Mouse (Mus musculus) T-cell, adult 66 days (primary cell): Measurements from ENCODE around the gene Olfr175-ps1. TPM values are rescaled to one million over a fixed set of nuclear protein-coding genes. Genes with fewer than 3 reads are reported as not detected.

ENCODE experiments used
- total RNA-seq, 2 experiments: library from RNA; stranded (reverse); gene quantifications; 3 replicates in 1 of 2; 4 replicates in 1 of 2; pipeline ENCODE4 v1.2.4; 2023

Gene Olfr175-ps1
- not detected for total RNA-seq

DNA sequence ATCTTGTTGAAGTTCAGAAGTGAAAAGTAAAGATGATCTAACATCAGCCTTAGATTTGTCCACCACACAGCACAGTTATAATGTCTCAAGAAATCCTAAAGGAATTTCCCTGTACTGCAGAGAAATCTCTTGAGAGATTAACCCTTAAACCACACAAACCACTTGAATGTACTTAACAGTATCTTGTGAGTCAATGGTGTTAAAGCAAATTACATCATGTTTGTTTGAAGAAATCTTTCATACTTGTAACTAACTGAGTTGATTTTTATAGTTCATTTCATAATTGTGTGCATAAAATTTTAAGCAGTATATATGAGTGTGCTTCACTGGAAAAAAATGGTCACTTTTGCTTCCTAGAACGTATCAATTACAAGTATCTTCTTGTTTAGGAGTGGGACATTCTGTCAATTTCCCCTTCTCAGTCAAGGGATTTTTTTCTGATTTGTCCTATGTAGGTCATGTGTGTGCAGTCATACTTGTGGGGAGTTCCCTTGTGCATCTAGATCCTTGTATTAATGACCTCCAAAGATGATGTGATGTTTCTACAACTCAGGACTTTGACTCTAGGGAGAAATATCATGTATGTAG is at the start of gene Olfr175-ps1:
TSS of gene Olfr175-ps1 (minus strand) at position 51 of the 588 bp plus-strand sequence.

DNA sequence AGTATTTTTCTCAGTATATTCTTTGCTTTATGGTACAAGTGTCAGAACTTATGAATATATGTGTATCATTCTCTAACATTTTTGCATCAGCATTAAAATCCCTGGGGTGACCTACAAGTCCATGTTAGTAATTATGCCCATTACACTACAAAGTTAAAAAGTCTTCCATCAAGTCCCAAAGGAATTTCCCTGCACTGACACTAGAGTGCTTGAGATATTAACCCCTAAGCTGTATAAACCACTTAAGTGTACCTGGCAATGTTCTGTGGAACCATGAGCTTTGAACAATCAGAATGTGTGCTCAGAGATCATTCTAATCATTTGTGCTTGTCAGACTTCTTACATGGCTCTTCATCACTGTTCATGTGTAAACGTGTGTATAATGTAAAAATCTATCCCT is 48.1 kb upstream of the Olfr175-ps1 start, which contains the start of gene Olfr177:
TSS of gene Olfr177 (minus strand) at position 101 of the 400 bp plus-strand sequence.

DNA sequence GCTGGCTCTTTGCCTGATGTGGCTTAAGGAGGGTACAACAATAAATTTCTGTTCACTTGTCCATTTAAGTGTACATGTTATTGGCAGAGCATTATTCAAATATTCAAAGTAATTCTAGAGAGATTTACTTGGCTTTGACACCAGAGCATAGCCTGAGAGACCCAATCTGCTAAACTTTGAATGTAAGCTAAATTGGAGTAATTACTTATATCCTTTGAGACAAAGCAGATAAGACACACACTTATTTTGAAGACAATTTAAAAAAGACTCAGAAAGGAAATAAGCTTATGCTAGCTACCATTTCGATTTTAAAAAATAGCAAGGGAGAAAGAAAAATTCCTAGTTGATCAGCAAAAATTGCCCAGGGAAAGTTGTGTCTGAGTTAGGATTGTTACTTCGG is 26.4 kb downstream of the Olfr175-ps1 start, which contains the start of gene Olfr173:
TSS of gene Olfr173 (minus strand) at position 101 of the 400 bp plus-strand sequence.

Other genes starting within 250 kb of the Olfr175-ps1 start
- gene Gm813, start 209.8 kb downstream of the Olfr175-ps1 start, total RNA-seq, result not detected
- gene E330017A01Rik, start 188.0 kb downstream of the Olfr175-ps1 start, total RNA-seq, result not detected
- 10 to 100 TPM; 10.8 to 17.5 TPM for gene Cpox, start 156.5 kb downstream of the Olfr175-ps1 start, total RNA-seq
- 1 to 10 TPM in 1 of 2 experiments, under 1 TPM in 1; 0.68 to 1.7 TPM for gene Gpr15, start 107.7 kb downstream of the Olfr175-ps1 start, total RNA-seq
- gene Cldnd1, start 98.9 kb downstream of the Olfr175-ps1 start, total RNA-seq, result 10 to 100 TPM; 38.6 to 51.0 TPM
- not detected for gene Olfr172, start 63.6 kb downstream of the Olfr175-ps1 start, total RNA-seq
- not detected for gene Olfr173, start 26.5 kb downstream of the Olfr175-ps1 start, total RNA-seq
- not detected for gene Olfr177, start 48.0 kb upstream of the Olfr175-ps1 start, total RNA-seq
- not detected for gene Olfr178, start 65.3 kb upstream of the Olfr175-ps1 start, total RNA-seq
- not detected for gene Olfr181, start 102.0 kb upstream of the Olfr175-ps1 start, total RNA-seq
- gene Olfr180, start 102.6 kb upstream of the Olfr175-ps1 start, total RNA-seq, result not detected
- gene Olfr183, start 168.6 kb upstream of the Olfr175-ps1 start, total RNA-seq, result not detected
- gene Olfr186, start 203.5 kb upstream of the Olfr175-ps1 start, total RNA-seq, result not detected
- not detected for gene Olfr187, start 213.0 kb upstream of the Olfr175-ps1 start, total RNA-seq